Mouse (Mus musculus) megakaryocyte-erythroid progenitor cell, adult 5-6 weeks (primary cell): Measurements from ENCODE around the gene Gm21477. TPM values are rescaled to one million over a fixed set of nuclear protein-coding genes. Genes with fewer than 3 reads are reported as not detected.
"Not testable (repeated sequence)": the region's sequence is repeated elsewhere in the genome, so short reads cannot be mapped to it uniquely, and the experiment has no call there.

Experiments
- ATAC-seq: replicated peaks from 2 replicates; pipeline ENCODE4 v1.8.0; 2016; ENCODE audit warnings: mild to moderate bottlenecking, inconsistent platforms; ENCODE audit not compliant: severe bottlenecking, poor library complexity, low FRiP score, low TSS enrichment
- total RNA-seq, 2 experiments: library from RNA; stranded (forward) in 1 of 2; stranded (reverse) in 1 of 2; fragments of 200-1000, 215-1000 nt in 1 of 2; fragments of >200 nt in 1 of 2; fragmentation: Nextera tagmentation in 1 of 2; gene quantifications; 2 replicates each; pipeline ENCODE4 v1.2.3; 2014 to 2017

Gene Gm21477
- total RNA-seq (2014; fragmentation: Nextera tagmentation) (not detected in 2 replicates), total RNA-seq (2017) (not detected in 2 replicates)

DNA sequence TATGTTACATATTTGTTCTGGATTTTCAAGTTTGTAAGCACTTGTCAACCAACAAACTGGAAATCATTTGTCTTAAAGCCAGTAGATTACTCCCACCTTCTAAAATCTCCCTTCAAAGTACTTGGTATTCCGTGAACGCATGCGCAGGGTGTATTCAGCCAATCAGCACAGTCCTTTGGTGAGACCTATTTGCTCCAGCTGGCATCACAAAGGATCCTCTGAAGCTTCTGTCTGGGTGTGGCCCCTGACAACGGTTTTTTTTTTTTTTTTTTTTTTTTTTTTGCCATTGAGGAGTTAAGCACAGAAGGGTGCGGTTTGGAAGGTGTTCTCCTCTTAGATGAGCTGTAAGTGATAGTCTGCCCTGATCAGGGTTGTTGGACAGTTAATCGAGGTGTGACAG is at the start of gene Gm21477:
TSS of gene Gm21477 (plus strand) at position 301 of the 400 bp plus-strand sequence.
- ATAC-seq, result not testable (repeated sequence)
